10 mouse cellular contexts compared by ENCODE assay signal in genomic region chr5:134668495-134668894, GRCm38 (mm10). TPM values are rescaled to one million over a fixed set of nuclear protein-coding genes. Genes with fewer than 3 reads are reported as not detected.
A peak's percentile ranks its signal among the peaks of the same experiment; 100 is the strongest.
DNase-seq lines count a peak whose midpoint lies in the region; ATAC-seq lines count a peak whose summit lies in the region.
"Had no signal": no experiment of that assay in that cellular context is flagged by ENCODE, and none has a peak within 500 bp of the region (broad histone marks: within the 10 kb centered on the region; RNA-seq: fewer than 3 reads in every experiment).

No protein-coding gene starts in this region.

- no peaks in the 10 kb centered on the region for H3K9me3 ChIP-seq in midbrain, embryonic 12.5 days
- H3K9me3 ChIP-seq in midbrain, embryonic 13.5 days: no peaks in the 10 kb centered on the region
- H3K9me3 ChIP-seq in forebrain, embryonic 12.5 days: no peaks in the 10 kb centered on the region
- H3K9me3 ChIP-seq in liver, embryonic 15.5 days (replicated peaks): no peaks in the 10 kb centered on the region
- H3K9me3 ChIP-seq: neural tube, embryonic 12.5 days had no signal

- H3K4me1 ChIP-seq in midbrain, embryonic 12.5 days: peaks cover 9% of the 10 kb centered on the region; the same call in 1 of the 2 replicates
- H3K4me1 ChIP-seq in midbrain, embryonic 13.5 days (replicated peaks): peaks cover 18% of the 10 kb centered on the region
- peaks cover 12% of the 10 kb centered on the region; the same call in 1 of the 2 replicates for H3K4me1 ChIP-seq in forebrain, embryonic 12.5 days
- H3K4me1 ChIP-seq in liver, embryonic 15.5 days (replicated peaks): no peaks in the 10 kb centered on the region

- H3K4me3 ChIP-seq in midbrain, embryonic 12.5 days: no peak overlapping the region
- H3K4me3 ChIP-seq in midbrain, embryonic 13.5 days (replicated peaks): no peak overlapping the region
- no peak overlapping the region for H3K4me3 ChIP-seq in forebrain, embryonic 12.5 days (replicated peaks)
- no peak overlapping the region for H3K4me3 ChIP-seq in liver, embryonic 15.5 days (replicated peaks)
- H3K4me3 ChIP-seq: neural tube, embryonic 12.5 days had no signal

- WGBS in midbrain, embryonic 12.5 days: 28% methylated on average over 8 of the region's 8 CpGs
- 32% methylated on average over 8 of the region's 8 CpGs for WGBS in midbrain, embryonic 13.5 days
- WGBS in forebrain, embryonic 12.5 days: 31% methylated on average over 8 of the region's 8 CpGs
- WGBS in liver, embryonic 15.5 days (ENCODE audit: insufficient replicate concordance): 72% methylated on average over 8 of the region's 8 CpGs

- DNase-seq in cerebellum, postnatal 10 days: peak; percentile 66 to 72
- DNase-seq in cerebellum, adult 18-20 months: no peak
- no peak for DNase-seq in yolk sac, embryonic 10.5 days (ENCODE audit: low spot score)
- no peak for DNase-seq in thymus, postnatal 10 days (ENCODE audit: low spot score in 2 of 2)

- H3K36me3 ChIP-seq in midbrain, embryonic 12.5 days: peaks cover 76% of the 10 kb centered on the region
- H3K36me3 ChIP-seq in midbrain, embryonic 13.5 days: peaks cover 86% of the 10 kb centered on the region
- H3K36me3 ChIP-seq in forebrain, embryonic 12.5 days (replicated peaks): peaks cover 68% of the 10 kb centered on the region
- H3K36me3 ChIP-seq in liver, embryonic 15.5 days (replicated peaks): no peaks in the 10 kb centered on the region

- ATAC-seq in midbrain, embryonic 12.5 days (ENCODE audit: low FRiP score, low read depth): peak; percentile 41; the same call in 1 of the 2 replicates
- no peak for ATAC-seq in midbrain, embryonic 13.5 days
- ATAC-seq in forebrain, embryonic 12.5 days (ENCODE audit: low FRiP score): peak; percentile 49; the same call in 1 of the 2 replicates
- 0 out of 2 replicates have a peak, but pooled peaks have one; percentile 9 for ATAC-seq in liver, embryonic 15.5 days (ENCODE audit: insufficient read depth)
- ATAC-seq: Patski had no signal

- H3K4me2 ChIP-seq in midbrain, embryonic 12.5 days (replicated peaks): no peak overlapping the region
- no peak overlapping the region for H3K4me2 ChIP-seq in midbrain, embryonic 13.5 days (replicated peaks)
- no peak overlapping the region for H3K4me2 ChIP-seq in forebrain, embryonic 12.5 days
- no peak overlapping the region for H3K4me2 ChIP-seq in liver, embryonic 15.5 days
- H3K4me2 ChIP-seq: neural tube, embryonic 12.5 days had no signal

- H3K27ac ChIP-seq in midbrain, embryonic 12.5 days (replicated peaks): no peak overlapping the region
- no peak overlapping the region for H3K27ac ChIP-seq in midbrain, embryonic 13.5 days
- H3K27ac ChIP-seq in forebrain, embryonic 12.5 days: no peak overlapping the region
- no peak overlapping the region for H3K27ac ChIP-seq in liver, embryonic 15.5 days (replicated peaks)
- H3K27ac ChIP-seq: neural tube, embryonic 12.5 days had no signal

- H3K9ac ChIP-seq in midbrain, embryonic 12.5 days (replicated peaks): no peak overlapping the region
- H3K9ac ChIP-seq in midbrain, embryonic 13.5 days (replicated peaks): no peak overlapping the region
- H3K9ac ChIP-seq in forebrain, embryonic 12.5 days: no peak overlapping the region
- no peak overlapping the region for H3K9ac ChIP-seq in liver, embryonic 15.5 days
- H3K9ac ChIP-seq: neural tube, embryonic 12.5 days had no signal

- H3K27me3 ChIP-seq in midbrain, embryonic 12.5 days: no peaks in the 10 kb centered on the region
- H3K27me3 ChIP-seq in midbrain, embryonic 13.5 days: no peaks in the 10 kb centered on the region
- H3K27me3 ChIP-seq in forebrain, embryonic 12.5 days: no peaks in the 10 kb centered on the region
- no peaks in the 10 kb centered on the region for H3K27me3 ChIP-seq in liver, embryonic 15.5 days
- H3K27me3 ChIP-seq: neural tube, embryonic 12.5 days; Patski had no signal

RNA-seq across cellular contexts. Expression of gene Limk1, which starts 19.9 kb away (rescaled TPM):
- polyA plus RNA-seq in midbrain, embryonic 12.5 days (2016; fragmentation: Nextera tagmentation; extraction: Ambion mirVana): 16.7 and 17.7 TPM in 2 replicates
- 17.5 and 20.8 TPM in 2 replicates for polyA plus RNA-seq in midbrain, embryonic 13.5 days (2015; fragmentation: Nextera tagmentation; extraction: Ambion mirVana)
- polyA plus RNA-seq in forebrain, embryonic 12.5 days (2016; fragmentation: Nextera tagmentation; extraction: Ambion mirVana): 14.5 and 17.3 TPM in 2 replicates
- 0.81 and 1.1 TPM in 2 replicates for polyA plus RNA-seq in liver, embryonic 15.5 days (2015; fragmentation: Nextera tagmentation; extraction: Ambion mirVana)

RNA-seq across cellular contexts. Expression of gene Eif4h, which starts 29.2 kb away (rescaled TPM):
- polyA plus RNA-seq in midbrain, embryonic 12.5 days (2016; fragmentation: Nextera tagmentation; extraction: Ambion mirVana): 441 and 455 TPM in 2 replicates
- 352 and 382 TPM in 2 replicates for polyA plus RNA-seq in midbrain, embryonic 13.5 days (2015; fragmentation: Nextera tagmentation; extraction: Ambion mirVana)
- polyA plus RNA-seq in forebrain, embryonic 12.5 days (2016; fragmentation: Nextera tagmentation; extraction: Ambion mirVana): 459 and 466 TPM in 2 replicates
- 171 and 194 TPM in 2 replicates for polyA plus RNA-seq in liver, embryonic 15.5 days (2015; fragmentation: Nextera tagmentation; extraction: Ambion mirVana)

RNA-seq across cellular contexts. Expression of gene Lat2, which starts 53.7 kb away (rescaled TPM):
- polyA plus RNA-seq in midbrain, embryonic 12.5 days (2016; fragmentation: Nextera tagmentation; extraction: Ambion mirVana): 3.4 and 3.6 TPM in 2 replicates
- polyA plus RNA-seq in midbrain, embryonic 13.5 days (2015; fragmentation: Nextera tagmentation; extraction: Ambion mirVana): 4.1 and 5.5 TPM in 2 replicates
- 3.2 and 4.8 TPM in 2 replicates for polyA plus RNA-seq in forebrain, embryonic 12.5 days (2016; fragmentation: Nextera tagmentation; extraction: Ambion mirVana)
- polyA plus RNA-seq in liver, embryonic 15.5 days (2015; fragmentation: Nextera tagmentation; extraction: Ambion mirVana): 2.2 and 2.6 TPM in 2 replicates

Comparison
In these comparisons a context has a peak if more than half of its experiments do, and no peak if none do; other contexts are left out.
1. DNase-seq: peak in cerebellum, postnatal 10 days (2 of 2); none in cerebellum, adult 18-20 months (0 of 2), yolk sac, embryonic 10.5 days (single experiment) and thymus, postnatal 10 days (0 of 2).